Mouse (Mus musculus) spleen, postnatal 14 days (tissue): ENCODE data around the gene Elane.

Experiments
- DNase-seq, 2 experiments: peaks; one replicate each; pipeline ENCODE4 v3.0.0; 2021 to 2022; ENCODE audit warnings: low spot score in 2 of 2

The Elane gene

DNA sequence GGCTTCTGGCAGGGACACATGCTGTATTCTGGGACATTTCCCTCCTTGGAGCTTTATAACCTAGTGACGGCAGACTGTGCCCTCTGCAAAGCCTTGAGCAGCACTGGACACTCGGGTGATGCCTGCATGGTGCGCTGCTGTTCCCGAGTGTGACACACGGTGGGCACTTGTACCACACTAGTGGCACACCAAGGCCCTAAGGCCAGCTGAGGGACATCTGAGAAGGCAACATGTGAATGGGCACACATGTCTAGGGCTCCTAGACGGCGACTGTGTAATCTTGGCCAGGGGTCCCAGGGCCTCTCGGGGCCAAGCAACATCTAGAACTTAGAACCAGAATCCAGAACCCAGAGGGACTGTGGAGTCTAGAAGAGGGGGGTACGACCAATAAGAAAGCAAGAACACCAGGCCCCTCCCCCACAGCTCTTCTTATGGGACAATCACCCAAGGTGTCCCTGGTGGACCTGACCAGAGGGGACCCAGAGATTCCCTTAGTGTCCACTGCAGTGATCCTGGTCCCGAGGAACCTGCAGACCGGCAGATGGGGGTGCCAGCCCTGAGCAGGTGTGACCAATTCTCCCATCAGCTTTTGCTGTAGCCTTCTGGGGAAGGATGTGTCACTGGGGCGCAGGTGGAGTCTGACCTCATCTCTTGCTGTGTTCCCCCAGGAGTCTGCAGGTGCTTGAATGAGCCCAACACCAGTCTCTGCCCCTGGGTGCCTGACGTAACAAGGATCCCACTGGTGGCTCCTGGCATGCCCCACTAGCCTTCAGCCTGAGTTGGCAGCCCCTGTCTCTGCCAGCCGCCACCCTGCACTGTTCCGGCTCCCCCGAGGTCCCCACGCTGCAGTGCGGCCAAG lies 44.1 kb downstream of the Elane start:
- DNase-seq, result no peak

DNA sequence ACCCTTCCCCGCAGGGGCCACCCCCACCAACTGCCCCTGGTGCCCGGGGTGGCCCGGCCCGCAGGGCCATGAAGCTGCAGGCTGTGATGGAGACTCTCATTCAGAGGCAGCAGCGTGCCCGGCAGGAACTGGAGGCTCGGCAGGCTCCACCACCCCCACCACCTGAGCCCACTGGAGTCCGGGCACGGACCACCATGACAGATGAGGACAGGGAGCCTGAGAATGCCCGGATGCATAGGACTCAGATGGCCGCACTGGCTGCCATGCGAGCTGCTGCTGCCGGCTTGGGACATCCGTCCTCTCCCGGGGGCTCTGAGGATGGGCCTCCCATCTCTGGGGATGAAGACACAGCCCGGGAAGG lies 44.8 kb downstream of the Elane start:
- no peak for DNase-seq

DNA sequence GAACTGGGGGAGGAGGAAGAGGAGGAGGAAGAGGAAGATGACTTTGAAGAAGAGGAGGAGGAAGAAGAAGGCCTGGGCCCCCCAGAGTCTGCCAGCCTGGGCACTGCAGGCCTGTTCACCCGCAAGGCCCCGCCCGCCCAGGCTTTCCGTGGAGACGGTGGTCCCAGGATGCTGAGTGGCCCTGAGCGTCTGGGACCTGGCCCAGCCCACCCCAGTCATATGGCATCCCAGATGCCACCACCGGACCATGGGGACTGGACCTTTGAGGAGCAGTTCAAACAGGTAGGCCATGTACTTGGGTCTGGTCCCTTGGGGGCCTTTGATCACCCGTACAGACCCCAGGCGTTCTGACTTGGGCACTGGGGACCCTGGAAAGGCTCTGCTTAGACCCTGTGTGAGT lies 45.8 kb downstream of the Elane start:
- DNase-seq, result no peak

DNA sequence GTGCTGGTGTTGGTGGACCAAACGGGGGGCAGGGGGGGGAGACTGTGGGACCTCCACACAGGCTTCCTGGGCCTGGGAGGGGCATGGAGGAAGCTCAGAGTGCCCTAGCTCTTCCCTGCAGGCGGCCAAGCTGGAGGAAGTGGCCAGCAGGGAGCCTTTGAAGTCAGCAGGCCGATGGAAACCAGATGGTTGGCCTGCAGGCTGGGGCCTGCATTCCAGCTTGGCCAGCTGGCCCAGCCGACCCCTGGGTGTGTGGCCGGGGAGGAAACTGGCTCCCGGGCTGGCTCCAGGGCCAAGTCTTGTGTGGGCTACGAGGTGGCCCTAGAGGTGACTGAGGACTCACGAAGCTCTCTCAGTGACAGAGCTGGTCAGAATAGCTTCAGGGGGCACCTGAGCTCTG lies 46.7 kb downstream of the Elane start:
- no peak for DNase-seq

DNA sequence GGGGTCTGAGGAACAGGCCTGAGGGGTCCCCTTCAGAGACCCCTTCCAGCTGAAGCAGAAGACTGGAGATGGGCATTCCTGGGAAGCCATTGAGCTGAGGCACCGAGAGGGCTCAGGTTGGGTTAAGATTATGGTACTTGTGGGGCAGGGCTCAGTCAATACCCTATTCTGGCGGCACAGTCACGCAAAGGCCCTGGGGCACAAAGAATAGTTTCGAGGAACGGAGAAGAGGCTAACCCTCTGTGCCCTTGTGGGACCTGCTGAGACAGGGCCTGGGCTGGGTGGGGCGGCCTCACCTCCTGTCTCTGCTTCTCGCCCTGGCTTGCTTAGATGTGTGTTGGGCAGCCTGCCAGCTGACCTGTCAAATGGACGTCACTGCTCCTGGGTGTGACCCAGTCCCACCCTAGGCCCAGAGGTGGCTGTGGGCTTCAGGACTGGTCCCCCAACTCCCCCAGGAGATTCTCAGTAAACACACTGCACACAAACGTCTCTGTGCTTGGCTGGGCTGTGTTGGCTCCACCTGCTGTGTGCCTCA lies 47.2 kb downstream of the Elane start:
- DNase-seq, result no peak

DNA sequence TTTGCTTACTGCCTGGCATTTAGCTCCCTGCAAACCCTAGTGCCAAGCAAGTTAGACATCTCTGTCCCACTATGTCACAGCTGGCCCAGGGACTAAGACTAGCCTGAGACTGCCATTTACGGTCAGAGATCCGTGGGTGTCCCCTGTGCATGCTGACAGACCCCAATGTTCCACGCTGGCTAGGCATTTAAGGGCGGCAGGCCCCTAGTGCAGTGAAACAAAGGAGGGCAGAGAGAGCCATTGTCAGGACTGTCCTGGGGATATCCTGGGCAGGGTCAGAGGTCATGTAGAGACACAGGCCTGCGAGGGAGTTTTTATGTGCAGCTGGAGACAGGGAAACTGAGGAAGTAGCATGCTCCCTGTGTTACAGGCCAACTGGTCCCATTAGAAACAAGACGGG lies 47.8 kb downstream of the Elane start:
- DNase-seq, result no peak

DNA sequence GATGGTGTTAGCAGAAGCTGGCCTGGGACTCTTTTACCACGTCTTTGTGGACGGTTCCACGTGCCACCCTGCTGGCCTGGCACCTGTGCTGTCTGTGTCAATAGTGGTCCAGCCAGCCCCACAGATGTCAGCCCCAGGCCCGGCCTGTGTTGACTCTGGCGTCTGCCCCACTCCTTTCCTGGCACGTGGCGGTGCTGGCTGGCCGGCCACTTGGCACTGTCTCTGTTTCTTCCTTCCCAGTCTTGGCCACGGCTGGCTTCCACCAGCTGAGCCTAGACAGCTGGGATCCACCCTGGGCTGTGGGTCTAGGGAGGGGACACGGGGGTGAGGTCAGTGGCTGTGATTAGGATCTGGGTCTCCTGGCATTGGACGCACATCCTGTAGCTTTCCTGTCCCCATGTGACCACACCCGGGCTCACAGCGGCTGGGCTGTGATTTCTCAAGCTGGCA lies 48.2 kb downstream of the Elane start:
- DNase-seq, result no peak

DNA sequence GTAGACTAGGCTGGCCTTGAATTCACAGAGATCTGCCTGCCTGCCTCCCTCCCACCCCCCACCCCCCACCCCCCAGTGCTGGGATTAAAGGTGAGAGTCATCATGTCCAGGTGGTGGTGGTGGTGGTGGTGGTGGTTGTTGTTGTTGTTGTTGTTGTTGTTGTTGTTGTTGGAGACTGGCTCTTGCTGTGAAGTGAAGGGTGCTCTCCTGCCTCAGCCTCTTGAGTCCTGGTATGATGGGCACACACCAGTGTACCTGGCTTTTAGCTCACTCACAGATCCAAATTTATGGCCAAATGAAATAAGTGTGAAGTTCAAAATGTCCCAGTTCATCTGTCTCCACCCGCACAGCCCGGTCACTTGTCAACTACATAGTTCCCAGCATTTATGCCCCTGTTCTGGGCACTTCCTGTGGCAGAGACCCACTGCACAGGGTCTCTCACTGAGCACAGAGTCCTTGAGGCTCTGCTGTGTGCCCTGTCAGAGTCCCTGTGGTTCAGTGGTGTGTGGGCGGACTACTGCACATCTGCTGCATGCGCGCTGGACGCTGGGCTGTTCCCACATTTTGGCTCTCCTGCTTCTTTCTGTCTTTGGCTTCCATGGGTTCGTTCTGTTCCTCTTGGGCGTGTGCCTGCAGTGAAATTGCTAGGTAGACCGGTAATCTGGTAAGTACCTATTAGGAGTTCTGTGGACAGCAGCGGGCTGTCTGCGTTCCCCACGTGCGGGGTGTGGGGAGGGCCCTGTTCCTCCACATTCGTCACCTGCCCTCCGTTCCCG lies 48.9 kb downstream of the Elane start:
- DNase-seq, result no peak

DNA sequence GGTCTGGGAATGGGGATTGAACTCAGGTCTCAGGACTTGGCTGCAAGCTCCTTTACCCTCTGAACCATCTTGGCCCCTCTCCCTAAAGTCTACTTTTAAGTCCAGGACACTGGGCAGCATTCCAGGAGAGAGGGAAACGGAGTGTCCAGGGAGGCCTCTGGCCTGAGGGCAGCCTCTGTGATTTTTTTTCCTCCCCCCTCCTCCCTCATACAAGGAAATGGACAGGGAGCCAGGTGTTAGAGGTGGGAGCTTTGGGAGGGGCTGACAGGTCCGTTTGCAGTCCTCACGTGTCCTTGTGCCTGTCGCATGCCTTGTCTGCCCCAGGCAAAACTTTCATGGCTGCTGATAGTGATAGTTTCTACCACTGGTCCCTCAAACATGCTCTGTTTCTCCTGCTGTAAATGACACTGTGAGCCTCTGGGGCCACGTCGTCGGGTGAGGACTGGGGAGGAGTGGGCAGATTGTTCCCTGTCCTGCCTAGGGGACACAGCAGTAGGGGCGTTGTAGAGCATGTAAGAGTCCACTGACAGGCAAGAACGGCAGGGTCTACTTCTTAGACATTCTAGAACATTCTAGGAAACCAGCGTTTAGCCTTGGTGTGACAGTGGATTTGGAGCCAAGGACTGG lies 50.4 kb downstream of the Elane start:
- DNase-seq, result no peak

DNA sequence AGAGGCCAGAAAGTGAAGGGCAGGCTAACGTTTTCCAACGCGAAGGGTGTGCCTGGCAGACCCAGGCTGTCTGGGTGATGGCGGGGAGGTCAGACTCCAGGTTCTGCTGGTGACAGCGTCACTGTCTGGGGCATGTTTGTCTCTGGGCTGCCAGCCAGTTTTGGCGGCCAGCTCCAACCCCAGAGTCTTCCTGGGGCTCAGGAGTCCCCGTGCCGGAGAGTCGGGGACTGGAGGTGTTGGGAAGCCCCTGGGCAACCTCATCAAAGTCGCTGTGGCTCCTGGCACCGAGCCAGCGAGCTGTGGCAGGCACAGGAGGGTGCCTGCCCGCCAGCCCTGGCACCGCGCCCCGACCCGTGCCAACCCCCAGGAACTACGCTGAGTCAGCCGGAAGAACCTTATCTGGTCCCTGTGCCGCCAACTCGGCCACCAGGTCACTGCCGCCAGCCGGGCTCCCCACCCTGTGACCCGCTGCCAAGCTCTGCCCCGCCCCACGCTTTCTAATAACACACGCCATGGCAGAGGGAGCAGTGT lies 50.9 kb downstream of the Elane start:
- DNase-seq, result peak; percentile 82 to 84
